Mouse (Mus musculus) urinary bladder, postnatal 10 days (tissue): Measurements from ENCODE around the gene Slc39a10.
"Not testable (repeated sequence)": the region's sequence is repeated elsewhere in the genome, so short reads cannot be mapped to it uniquely, and the experiment has no call there.

Experiments used
- DNase-seq: peaks from one replicate; pipeline ENCODE4 v3.0.0; 2022; ENCODE audit warnings: low spot score

Slc39a10 gene

GRCm38 (mm10) chr1:46770077-46770695 is 122.5 kb downstream of the Slc39a10 start:
- not testable (repeated sequence) for DNase-seq

GRCm38 (mm10) chr1:46769318-46769717 is 123.3 kb downstream of the Slc39a10 start:
- DNase-seq = not testable (repeated sequence)

GRCm38 (mm10) chr1:46764600-46764999 is 128.1 kb downstream of the Slc39a10 start:
- DNase-seq = not testable (repeated sequence)
